26 mouse cellular contexts compared by ENCODE assay signal in the genomic region with DNA sequence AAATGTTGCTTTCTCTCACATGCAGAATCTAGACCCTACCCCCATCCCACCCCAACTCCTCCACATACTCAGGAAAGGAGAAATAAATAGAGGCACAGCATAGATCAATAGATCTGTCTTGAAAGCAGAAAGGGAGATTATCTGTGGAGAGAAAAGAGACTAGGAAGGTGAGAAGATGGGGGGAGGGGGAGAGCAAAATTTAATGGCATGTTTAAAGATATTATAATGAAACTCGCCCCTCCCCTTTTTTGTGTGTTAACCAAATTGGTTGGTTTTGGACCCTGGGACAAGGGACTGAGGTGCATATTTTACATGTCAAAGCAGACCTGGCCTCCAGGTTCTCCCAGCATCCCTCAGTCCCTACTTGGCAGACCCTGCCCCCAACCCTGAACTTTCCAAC.
A peak's percentile ranks its signal among the peaks of the same experiment; 100 is the strongest.
DNase-seq lines count a peak whose midpoint lies in the region; ATAC-seq and TF ChIP-seq lines count a peak whose summit lies in the region.
"Had no signal": no experiment of that assay in that cellular context is flagged by ENCODE, and none has a peak within 500 bp of the region (broad histone marks: within the 10 kb centered on the region; RNA-seq: fewer than 3 reads in every experiment).

No protein-coding gene starts in this region.

- H3K36me3 ChIP-seq in ES-E14 (ENCODE audit: control insufficient read depth, insufficient read depth, low read length, poor library complexity, severe bottlenecking) = no peaks in the 10 kb centered on the region
- H3K36me3 ChIP-seq in midbrain, embryonic 15.5 days (replicated peaks) = no peaks in the 10 kb centered on the region
- H3K36me3 ChIP-seq: G1E had no signal

- 88% methylated on average over 1 of the region's 1 CpGs for WGBS in midbrain, embryonic 15.5 days

- no peak overlapping the region for H3K9ac ChIP-seq in ES-E14 (ENCODE audit: insufficient read depth, low read depth, low read length, poor library complexity, severe bottlenecking)
- H3K9ac ChIP-seq in midbrain, embryonic 15.5 days = no peak overlapping the region

- DNase-seq in ES-CJ7 (ENCODE audit: low read depth, low spot score) (peak; percentile 57), ES-E14 (ENCODE audit: low read depth, low spot score) (peak; percentile 44), R1 (ENCODE audit: low read depth, low spot score) (peak; percentile 87), ZHBTc4 (ENCODE audit: low read depth, low spot score) (peak; percentile 80)
- DNase-seq in right cerebral cortex, postnatal 14 days = no peak
- no peak for DNase-seq in right cerebral cortex, postnatal 36 days (ENCODE audit: low spot score in 2 of 2)
- no peak for DNase-seq in urinary bladder, postnatal 14 days (ENCODE audit: low spot score)
- DNase-seq: adrenal gland, adult 2 months; adrenal gland, adult 8-10 months; adrenal gland, postnatal 10 days; adrenal gland, postnatal 14 days; adrenal gland, postnatal 25 days; adrenal gland, postnatal 36 days; B cell, adult 2 months; cerebellum, adult 11 months; cerebellum, adult 11-12 months; cerebellum, adult 18-20 months; cerebellum, adult 2 months; cerebellum, adult 8-10 months; cerebellum, adult 9-10 months had no signal

- in situ Hi-C loops in ES-E14 (cut with MboI; ENCODE audit: low sequenced_read_pairs in 2 of 2, unreplicated experiment in 2 of 2) = no loop called here

- H3K27me3 ChIP-seq in midbrain, embryonic 15.5 days (replicated peaks) = no peaks in the 10 kb centered on the region
- H3K27me3 ChIP-seq: CH12.LX, Patski had no signal

- no peaks in the 10 kb centered on the region for H3K9me3 ChIP-seq in ES-E14 (ENCODE audit: control insufficient read depth, insufficient read depth, low read depth, low read length)
- no peaks in the 10 kb centered on the region for H3K9me3 ChIP-seq in midbrain, embryonic 15.5 days

- no peak overlapping the region for H3K4me3 ChIP-seq in ES-E14 (ENCODE audit: insufficient read depth in 1 of 2, low read depth in 1 of 2, low read length in 2 of 2, poor library complexity in 1 of 2, severe bottlenecking in 1 of 2)
- no peak overlapping the region for H3K4me3 ChIP-seq in midbrain, embryonic 15.5 days

- peaks cover 2 to 3% of the 10 kb centered on the region in 2 experiments; a peak in 3 of 4 replicates for H3K4me1 ChIP-seq in ES-E14 (ENCODE audit: control insufficient read depth in 2 of 2, insufficient read depth in 2 of 2, low read length in 2 of 2, poor library complexity in 1 of 2)
- H3K4me1 ChIP-seq in midbrain, embryonic 15.5 days = no peaks in the 10 kb centered on the region

- peak overlapping the region; percentile 94; the same call in 1 of the 2 replicates for H3K27ac ChIP-seq in ES-E14 (ENCODE audit: insufficient read depth, low read depth, low read length, poor library complexity, severe bottlenecking)
- H3K27ac ChIP-seq in midbrain, embryonic 15.5 days = no peak overlapping the region

- no peak overlapping the region for H3K4me2 ChIP-seq in midbrain, embryonic 15.5 days

- ATAC-seq in midbrain, embryonic 15.5 days (replicated peaks) = no peak
- ATAC-seq: activated CD4-positive, CD25-positive, alpha-beta regulatory T cell, adult 4 months; CD4-positive, CD25-positive, alpha-beta regulatory T cell, adult 4 months; Patski had no signal

TF ChIP-seq in ES-E14, 5 proteins besides CTCF, POLR2A, EP300 and RAD21:
- no peak for TF ChIP-seq ZC3H11A (IDR thresholded peaks at IDR 0.05; ENCODE audit: borderline replicate concordance, low read depth, low read length)
- no peak for TF ChIP-seq ZNF384 (IDR thresholded peaks at IDR 0.05; ENCODE audit: low read depth, low read length)
- no peak for TF ChIP-seq HCFC1 (IDR thresholded peaks at IDR 0.05; ENCODE audit: borderline replicate concordance, insufficient read depth, low read length)
- TF ChIP-seq CHD2 (IDR thresholded peaks at IDR 0.05; ENCODE audit: low read depth, low read length) = no peak
- TF ChIP-seq MAFK (IDR thresholded peaks at IDR 0.05; ENCODE audit: insufficient read depth, low read depth, low read length) = no peak

Comparison
In these comparisons a context has a peak if more than half of its experiments do, and no peak if none do; other contexts are left out.
1. DNase-seq: peak in ES-CJ7 (single experiment), ES-E14 (single experiment), R1 (single experiment) and ZHBTc4 (single experiment); none in right cerebral cortex, postnatal 14 days (single experiment), right cerebral cortex, postnatal 36 days (0 of 2) and urinary bladder, postnatal 14 days (single experiment).